Mouse (Mus musculus) thymus, postnatal 4 days (tissue): ENCODE results near the gene H2-DMb2.

Source experiments
- DNase-seq: peaks from one replicate; pipeline ENCODE4 v3.0.0; 2021

Gene H2-DMb2

GRCm38 (mm10) chr17:34186885-34187260, 43.8 kb downstream of the H2-DMb2 start:
- DNase-seq: no peak

GRCm38 (mm10) chr17:34187261-34187916, 44.3 kb downstream of the H2-DMb2 start, which contains the start of the genes Tap1 and Psmb9:
Gene Tap1 (plus strand): TSS chr17:34187553.
Gene Psmb9 (minus strand): TSS chr17:34187764.
- DNase-seq: peak; percentile 100

GRCm38 (mm10) chr17:34188010-34188409, 44.9 kb downstream of the H2-DMb2 start:
- peak; percentile 68 for DNase-seq

- peak; percentile 25 for DNase-seq
Measured at GRCm38 (mm10) chr17:34188986-34189385, 45.9 kb downstream of the H2-DMb2 start.

- DNase-seq: peak; percentile 33
Measured at GRCm38 (mm10) chr17:34192852-34193251, 49.7 kb downstream of the H2-DMb2 start.

GRCm38 (mm10) chr17:34193468-34193867, 50.4 kb downstream of the H2-DMb2 start:
- no peak for DNase-seq

- DNase-seq: no peak
Measured at GRCm38 (mm10) chr17:34194723-34195122, 51.6 kb downstream of the H2-DMb2 start.

- DNase-seq: peak; percentile 86
Measured at GRCm38 (mm10) chr17:34196491-34196890, 53.4 kb downstream of the H2-DMb2 start.

- peak; percentile 91 for DNase-seq
Measured at GRCm38 (mm10) chr17:34196941-34197894, 54.1 kb downstream of the H2-DMb2 start, which contains the start of gene Psmb8. Gene Psmb8 (plus strand): TSS chr17:34197721.

GRCm38 (mm10) chr17:34197904-34198520, 54.9 kb downstream of the H2-DMb2 start:
- peak; percentile 76 for DNase-seq

- no peak for DNase-seq
Measured at GRCm38 (mm10) chr17:34198521-34198912, 55.4 kb downstream of the H2-DMb2 start.

GRCm38 (mm10) chr17:34199050-34199619, 56.0 kb downstream of the H2-DMb2 start:
- peak; percentile 49 for DNase-seq

- DNase-seq: peak; percentile 55
Measured at GRCm38 (mm10) chr17:34200047-34200446, 56.9 kb downstream of the H2-DMb2 start.

- peak; percentile 66 for DNase-seq
Measured at GRCm38 (mm10) chr17:34200772-34201505, 57.8 kb downstream of the H2-DMb2 start.
